Mouse (Mus musculus): ENCODE data around the gene Sox1. TPM values are rescaled to one million over a fixed set of nuclear protein-coding genes. Genes with fewer than 3 reads are reported as not detected.

Gene Sox1
- total and polyA plus RNA-seq, 2 experiments from 2014 or later, result 2.5 to 23.1 TPM

DNA sequence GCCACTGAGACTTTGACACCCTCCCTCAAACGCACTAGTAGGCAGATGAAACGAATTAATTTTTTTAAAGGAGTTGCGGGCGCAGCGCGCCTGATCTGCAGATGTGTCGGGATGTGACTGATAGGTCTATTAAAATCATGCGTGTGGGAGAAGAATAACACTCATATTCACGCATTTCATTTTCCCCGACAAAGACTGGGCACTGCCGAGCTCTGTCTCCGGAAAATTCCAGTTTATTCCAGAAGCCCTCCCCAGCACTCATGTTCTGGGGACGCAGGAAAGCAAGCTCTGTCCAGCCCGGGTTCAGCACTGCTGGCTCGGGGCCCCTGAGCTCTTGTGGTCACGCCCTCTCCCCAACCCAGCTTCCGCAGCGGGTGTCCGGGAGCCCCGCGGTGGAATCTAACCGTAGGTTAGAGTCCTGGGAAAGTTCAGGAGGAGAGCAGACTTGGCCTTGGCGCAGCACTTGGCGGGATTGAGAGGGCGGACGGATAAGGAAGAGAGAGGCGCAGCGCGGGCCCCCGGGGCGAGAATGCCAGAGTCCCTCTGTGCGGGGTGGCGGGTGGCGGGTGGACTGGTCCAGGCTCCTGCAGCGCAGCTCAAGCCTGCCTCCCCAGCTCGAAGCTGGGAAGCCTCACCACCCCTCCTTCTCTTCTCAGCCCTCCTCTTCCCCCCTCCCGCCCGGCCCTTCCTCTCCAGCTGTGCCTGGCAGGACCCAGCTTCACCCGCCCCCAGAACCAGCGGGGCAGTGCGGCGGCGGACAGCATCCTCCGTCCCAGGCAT, 5.7 kb downstream of the Sox1 start:
- peak; percentile 77 for DNase-seq (ENCODE audit: low spot score)
- Histone ChIP-seq H3K27me3 (ENCODE audit: insufficient read depth, low read length) (peaks cover 49% of the 10 kb centered on the region), H3K9me3 (ENCODE audit: low read length) (no peaks in the 10 kb centered on the region), H3K4me2 (ENCODE audit: low read depth, low read length) (peak overlapping the region; percentile 51), H3K27ac (peak overlapping the region; percentile 77), H3K9ac (replicated peaks; ENCODE audit: low read length) (peak overlapping the region; percentile 37), H3K36me3 (ENCODE audit: insufficient read depth, low read length) (no peaks in the 10 kb centered on the region), H3K4me1 (ENCODE audit: insufficient read depth, low read length) (no peaks in the 10 kb centered on the region), H3K4me3 (ENCODE audit: low read length) (peak overlapping the region; percentile 47)
- TF ChIP-seq CTCF (IDR thresholded peaks at IDR 0.05; ENCODE audit: low read depth), result no peak
- peak; percentile 88 for ATAC-seq
- under 1% methylated on average over 42 of the region's 44 CpGs for WGBS

DNA sequence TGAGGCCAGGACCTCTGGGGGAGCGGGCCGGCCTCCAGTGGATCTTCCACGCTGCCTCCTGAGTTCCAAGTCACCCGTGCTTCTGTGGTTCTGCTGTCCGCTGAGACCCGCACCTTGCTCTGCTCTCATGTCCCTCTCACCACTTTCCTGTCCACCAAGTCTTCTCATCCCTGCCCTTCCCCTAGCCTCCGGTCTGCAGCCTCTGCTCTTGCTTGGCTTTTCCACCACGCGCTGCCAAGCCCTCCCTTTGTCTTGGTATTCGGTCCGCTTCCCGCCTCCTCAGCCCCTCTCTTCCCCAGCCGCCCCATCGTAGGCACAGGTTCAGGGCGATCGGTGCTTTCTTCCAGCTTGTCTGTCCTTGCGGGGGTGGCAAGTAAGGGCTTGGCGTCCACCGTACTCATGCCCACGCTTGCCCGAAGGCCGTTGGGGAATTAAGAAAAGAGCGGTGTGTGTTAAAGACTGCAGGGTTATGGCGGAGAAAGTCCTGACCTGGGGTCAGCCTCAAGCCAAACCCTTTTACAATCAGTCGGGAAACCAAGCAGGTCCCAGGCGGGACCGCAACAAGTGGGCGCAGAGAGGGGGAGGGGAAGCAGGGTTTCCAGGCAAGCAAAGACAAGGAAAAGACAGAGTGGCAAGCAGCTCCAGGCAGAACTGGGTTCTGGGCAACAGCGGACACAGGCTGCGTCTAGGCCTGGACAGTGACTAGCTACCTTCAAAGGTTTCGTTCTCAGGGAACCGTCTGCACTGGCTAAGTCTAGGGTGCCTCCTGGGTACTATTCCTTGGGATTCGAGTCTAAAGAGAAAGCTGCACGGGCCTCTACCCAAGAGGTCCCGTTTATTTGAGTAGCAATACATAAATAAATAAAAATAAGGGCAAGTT, 6.5 kb downstream of the Sox1 start:
- H3K27ac ChIP-seq, result peak overlapping the region; percentile 77
- H3K4me2 ChIP-seq (ENCODE audit: low read depth, low read length), result peak overlapping the region; percentile 51
- DNase-seq (ENCODE audit: low spot score) (peak; percentile 55), ATAC-seq (no peak; the same call in none of the 2 replicates)
- no peaks in the 10 kb centered on the region for H3K4me1 ChIP-seq (ENCODE audit: insufficient read depth, low read length)
- H3K9me3 ChIP-seq (ENCODE audit: low read length), result no peaks in the 10 kb centered on the region
- TF ChIP-seq CTCF (IDR thresholded peaks at IDR 0.05; ENCODE audit: low read depth), result no peak
- H3K36me3 ChIP-seq (ENCODE audit: insufficient read depth, low read length), result no peaks in the 10 kb centered on the region
- H3K9ac ChIP-seq (replicated peaks; ENCODE audit: low read length), result peak overlapping the region; percentile 37; the same call in 1 of the 2 replicates
- peak overlapping the region; percentile 47; the same call in 1 of the 2 replicates for H3K4me3 ChIP-seq (ENCODE audit: low read length)
- H3K27me3 ChIP-seq (ENCODE audit: insufficient read depth, low read length), result peaks cover 46% of the 10 kb centered on the region
- WGBS, result 3% methylated on average over 35 of the region's 35 CpGs

DNA sequence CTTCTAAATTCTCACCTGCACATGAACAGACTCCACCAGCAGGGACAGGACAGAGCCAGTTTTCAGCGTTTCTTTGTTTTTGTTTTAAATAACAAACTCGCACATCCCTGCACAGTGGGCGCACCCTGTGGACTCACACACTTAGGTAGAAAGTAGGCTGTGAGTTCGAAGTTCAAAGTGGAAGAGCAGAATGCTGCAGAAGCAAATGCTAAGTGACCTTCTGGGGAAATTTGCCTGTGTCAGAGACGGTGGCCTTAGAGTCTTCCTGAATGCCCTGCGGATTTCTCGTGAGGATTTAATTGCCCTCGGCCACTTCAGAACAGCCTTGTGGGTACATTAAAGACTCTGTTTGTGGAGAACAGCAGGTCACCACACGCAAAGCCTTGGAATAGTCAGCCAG, 7.6 kb downstream of the Sox1 start:
- Histone ChIP-seq H3K27me3 (ENCODE audit: insufficient read depth, low read length) (peaks cover 53% of the 10 kb centered on the region), H3K4me1 (ENCODE audit: insufficient read depth, low read length) (no peaks in the 10 kb centered on the region), H3K36me3 (ENCODE audit: insufficient read depth, low read length) (no peaks in the 10 kb centered on the region), H3K4me2 (ENCODE audit: low read depth, low read length) (no peak overlapping the region), H3K4me3 (ENCODE audit: low read length) (no peak overlapping the region), H3K9me3 (ENCODE audit: low read length) (no peaks in the 10 kb centered on the region), H3K9ac (replicated peaks; ENCODE audit: low read length) (no peak overlapping the region), H3K27ac (peak overlapping the region; percentile 36; the same call in 1 of the 2 replicates)
- 17% methylated on average over 9 of the region's 9 CpGs for WGBS
- ATAC-seq (no peak), DNase-seq (ENCODE audit: low spot score) (no peak)
- TF ChIP-seq CTCF (IDR thresholded peaks at IDR 0.05; ENCODE audit: low read depth), result no peak

DNA sequence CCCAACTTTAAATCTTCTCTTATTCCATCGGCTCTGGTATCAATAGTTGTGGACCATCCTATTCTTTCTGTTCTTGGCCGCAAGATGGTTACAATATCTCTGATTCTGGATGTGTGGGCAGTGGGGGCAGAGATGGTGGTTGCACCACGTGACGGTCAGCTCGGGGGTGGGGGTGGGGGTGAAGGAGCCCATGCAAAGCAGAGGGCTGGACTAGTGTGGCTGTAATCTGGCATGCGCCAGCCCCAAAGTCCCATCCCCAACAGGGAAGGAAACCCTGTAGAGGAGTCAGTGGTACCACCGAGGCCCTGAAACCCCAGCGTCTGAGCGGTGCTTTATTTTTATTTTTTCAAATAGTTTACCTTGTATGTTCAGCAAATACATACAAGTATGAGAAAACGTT, 12.9 kb downstream of the Sox1 start:
- Histone ChIP-seq H3K4me1 (ENCODE audit: insufficient read depth, low read length) (no peaks in the 10 kb centered on the region), H3K9me3 (ENCODE audit: low read length) (no peaks in the 10 kb centered on the region), H3K9ac (replicated peaks; ENCODE audit: low read length) (no peak overlapping the region), H3K4me2 (ENCODE audit: low read depth, low read length) (no peak overlapping the region), H3K4me3 (ENCODE audit: low read length) (no peak overlapping the region), H3K27me3 (ENCODE audit: insufficient read depth, low read length) (peaks cover 24% of the 10 kb centered on the region), H3K36me3 (ENCODE audit: insufficient read depth, low read length) (no peaks in the 10 kb centered on the region), H3K27ac (no peak overlapping the region)
- WGBS, result 20% methylated on average over 10 of the region's 10 CpGs
- no peak for TF ChIP-seq CTCF (IDR thresholded peaks at IDR 0.05; ENCODE audit: low read depth)
- ATAC-seq (no peak), DNase-seq (ENCODE audit: low spot score) (no peak)

DNA sequence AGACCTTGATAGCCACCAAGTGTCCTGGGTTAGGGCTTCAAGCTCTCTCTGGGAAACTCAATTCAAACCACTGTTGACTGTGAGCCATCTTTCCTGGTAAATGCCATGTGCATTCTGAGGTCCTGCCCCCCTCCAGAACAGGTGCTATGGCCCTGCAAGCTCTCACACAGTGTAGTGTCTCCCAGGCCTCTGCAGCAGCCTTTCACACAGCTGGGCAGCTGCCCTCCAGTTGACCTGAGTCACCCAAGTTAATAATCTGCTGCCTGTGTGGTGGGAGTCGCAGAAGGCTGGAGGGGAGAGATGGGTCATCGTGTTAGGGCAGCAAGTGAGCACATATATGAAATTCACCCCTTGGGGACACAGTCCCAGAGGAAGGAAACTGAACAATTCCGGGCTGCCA, 14.9 kb downstream of the Sox1 start:
- H3K4me1 ChIP-seq (ENCODE audit: insufficient read depth, low read length), result no peaks in the 10 kb centered on the region
- 57% methylated on average over 3 of the region's 3 CpGs for WGBS
- H3K4me3 ChIP-seq (ENCODE audit: low read length), result no peak overlapping the region
- H3K9ac ChIP-seq (replicated peaks; ENCODE audit: low read length), result no peak overlapping the region
- TF ChIP-seq CTCF (IDR thresholded peaks at IDR 0.05; ENCODE audit: low read depth), result no peak
- peaks cover 19% of the 10 kb centered on the region for H3K27me3 ChIP-seq (ENCODE audit: insufficient read depth, low read length)
- H3K4me2 ChIP-seq (ENCODE audit: low read depth, low read length), result no peak overlapping the region
- DNase-seq (ENCODE audit: low spot score), result no peak
- H3K9me3 ChIP-seq (ENCODE audit: low read length), result no peaks in the 10 kb centered on the region
- no peak for ATAC-seq
- H3K36me3 ChIP-seq (ENCODE audit: insufficient read depth, low read length), result no peaks in the 10 kb centered on the region
- no peak overlapping the region for H3K27ac ChIP-seq

DNA sequence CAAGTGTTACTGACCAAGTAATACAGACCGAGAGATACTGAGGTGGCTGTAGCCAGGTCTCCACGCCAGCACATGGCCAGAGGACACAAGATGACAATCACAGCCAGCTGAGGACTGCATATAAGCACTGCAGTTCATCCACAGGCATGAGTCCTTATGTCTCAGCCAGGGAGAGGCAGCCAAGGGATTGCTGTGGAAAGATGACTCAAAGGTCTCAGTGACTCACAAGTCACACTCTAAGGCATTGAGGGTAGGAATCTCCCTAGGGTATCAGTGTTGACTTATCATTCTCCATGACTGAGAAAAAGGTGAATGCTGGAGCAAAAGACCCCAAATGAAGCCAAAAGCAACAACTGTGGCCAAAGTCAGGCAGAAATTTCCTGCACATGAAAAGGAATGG, 22.0 kb downstream of the Sox1 start:
- Histone ChIP-seq H3K36me3 (ENCODE audit: insufficient read depth, low read length) (no peaks in the 10 kb centered on the region), H3K9me3 (ENCODE audit: low read length) (no peaks in the 10 kb centered on the region), H3K4me1 (ENCODE audit: insufficient read depth, low read length) (no peaks in the 10 kb centered on the region), H3K9ac (replicated peaks; ENCODE audit: low read length) (no peak overlapping the region), H3K27me3 (ENCODE audit: insufficient read depth, low read length) (no peaks in the 10 kb centered on the region), H3K4me2 (ENCODE audit: low read depth, low read length) (no peak overlapping the region), H3K27ac (no peak overlapping the region), H3K4me3 (ENCODE audit: low read length) (no peak overlapping the region)
- WGBS, result 93% methylated on average over 2 of the region's 2 CpGs
- ATAC-seq (no peak), DNase-seq (ENCODE audit: low spot score) (no peak)
- TF ChIP-seq CTCF (IDR thresholded peaks at IDR 0.05; ENCODE audit: low read depth), result no peak

Data from hindbrain, postnatal 0 days (tissue).